Comparison of ENCODE assay signal across 11 mouse cellular contexts in genomic region chr6:91707276-91707885, GRCm38 (mm10). TPM values are rescaled to one million over a fixed set of nuclear protein-coding genes. Genes with fewer than 3 reads are reported as not detected.
DNase-seq lines count a peak whose midpoint lies in the region; ATAC-seq and TF ChIP-seq lines count a peak whose summit lies in the region.
"Had no signal": no experiment of that assay in that cellular context is flagged by ENCODE, and none has a peak within 500 bp of the region (broad histone marks: within the 10 kb centered on the region; RNA-seq: fewer than 3 reads in every experiment).

No protein-coding gene starts in this region.

- 52% methylated on average over 8 of the region's 8 CpGs for whole genome bisulfite sequencing in forebrain, embryonic 15.5 days
- 80% methylated on average over 8 of the region's 8 CpGs for WGBS in liver, postnatal 0 days (ENCODE audit: insufficient replicate concordance)

- no peaks in the 10 kb centered on the region for H3K9me3 ChIP-seq in forebrain, embryonic 15.5 days
- H3K9me3 ChIP-seq in liver, postnatal 0 days (ENCODE audit: low read length): no peaks in the 10 kb centered on the region
- H3K9me3 ChIP-seq: limb, embryonic 10.5 days had no signal

- H3K36me3 ChIP-seq in forebrain, embryonic 15.5 days: peaks cover 24% of the 10 kb centered on the region
- peaks cover 19% of the 10 kb centered on the region for H3K36me3 ChIP-seq in liver, postnatal 0 days (replicated peaks; ENCODE audit: insufficient read depth, low read length)

- intact Hi-C loops in left cerebral cortex, postnatal 25 days (cut with DNase I): no loop called here

- peak overlapping the region; percentile 87 for H3K27ac ChIP-seq in forebrain, embryonic 15.5 days (replicated peaks)
- H3K27ac ChIP-seq in liver, postnatal 0 days (ENCODE audit: low read depth): peak overlapping the region; percentile 62; the same call in 1 of the 2 replicates
- H3K27ac ChIP-seq: heart, embryonic 13.5 days; limb, embryonic 10.5 days had no signal

- TF ChIP-seq CTCF in liver, postnatal 0 days (IDR thresholded peaks at IDR 0.05; ENCODE audit: low read depth): no peak

- ATAC-seq in forebrain, embryonic 15.5 days (replicated peaks): 0 out of 2 replicates have a peak, but pooled peaks have one; percentile 26
- peak; percentile 52 for ATAC-seq in liver, postnatal 0 days

- H3K4me2 ChIP-seq in forebrain, embryonic 15.5 days (replicated peaks): no peak overlapping the region
- peak overlapping the region; percentile 64 for H3K4me2 ChIP-seq in liver, postnatal 0 days (ENCODE audit: low read depth, low read length)
- H3K4me2 ChIP-seq: heart, embryonic 13.5 days had no signal

- no peak overlapping the region for H3K9ac ChIP-seq in forebrain, embryonic 15.5 days (replicated peaks)
- H3K9ac ChIP-seq in liver, postnatal 0 days (replicated peaks): no peak overlapping the region
- H3K9ac ChIP-seq: heart, embryonic 13.5 days had no signal

- peaks cover 24% of the 10 kb centered on the region for H3K4me1 ChIP-seq in forebrain, embryonic 15.5 days
- H3K4me1 ChIP-seq in liver, postnatal 0 days (ENCODE audit: insufficient read depth): peaks cover 35% of the 10 kb centered on the region

- no peaks in the 10 kb centered on the region for H3K27me3 ChIP-seq in forebrain, embryonic 15.5 days
- H3K27me3 ChIP-seq in liver, postnatal 0 days (ENCODE audit: insufficient read depth, low read length): no peaks in the 10 kb centered on the region
- H3K27me3 ChIP-seq: heart, embryonic 13.5 days had no signal

- no peak overlapping the region for H3K4me3 ChIP-seq in forebrain, embryonic 15.5 days
- no peak overlapping the region for H3K4me3 ChIP-seq in liver, postnatal 0 days (ENCODE audit: low read depth, low read length)
- H3K4me3 ChIP-seq: heart, embryonic 13.5 days; limb, embryonic 10.5 days; myocyte had no signal

- DNase-seq in kidney, adult 8-10 months: peak; percentile 55 to 76
- no peak for DNase-seq in kidney, adult 18-20 months
- peak; percentile 20 for DNase-seq in T-cell, adult 2 months (ENCODE audit: low spot score)
- DNase-seq in liver, postnatal 0 days: no peak
- DNase-seq in left cerebral cortex, postnatal 25 days (ENCODE audit: low spot score in 2 of 2): no peak
- no peak for DNase-seq in lung, postnatal 14 days
- no peak for DNase-seq in ovary, postnatal 14 days (ENCODE audit: low spot score)

- no peak for TF ChIP-seq EP300 in liver, postnatal 0 days (IDR thresholded peaks at IDR 0.05; ENCODE audit: low read depth)

RNA-seq across cellular contexts. Expression of gene Slc6a6, which starts 23.5 kb away (rescaled TPM):
- polyA plus RNA-seq in forebrain, embryonic 15.5 days (2015; fragmentation: Nextera tagmentation; extraction: Ambion mirVana): 94.2 and 98.8 TPM in 2 replicates
- 31.1 and 34.4 TPM in 2 replicates for polyA plus RNA-seq in liver, postnatal 0 days (2015; fragmentation: Nextera tagmentation; extraction: Ambion mirVana)
- 100 to 1,000 TPM; 128 to 149 TPM for total RNA-seq in left cerebral cortex, postnatal 25 days (2021)

Comparison
In these comparisons a context has a peak if more than half of its experiments do, and no peak if none do; other contexts are left out.
1. DNase-seq: peak in kidney, adult 8-10 months (2 of 2) and T-cell, adult 2 months (single experiment); none in kidney, adult 18-20 months (single experiment), liver, postnatal 0 days (single experiment), left cerebral cortex, postnatal 25 days (0 of 2), lung, postnatal 14 days (single experiment) and ovary, postnatal 14 days (single experiment).